Comparison of ENCODE assay signal across 14 mouse cellular contexts in the genomic region with DNA sequence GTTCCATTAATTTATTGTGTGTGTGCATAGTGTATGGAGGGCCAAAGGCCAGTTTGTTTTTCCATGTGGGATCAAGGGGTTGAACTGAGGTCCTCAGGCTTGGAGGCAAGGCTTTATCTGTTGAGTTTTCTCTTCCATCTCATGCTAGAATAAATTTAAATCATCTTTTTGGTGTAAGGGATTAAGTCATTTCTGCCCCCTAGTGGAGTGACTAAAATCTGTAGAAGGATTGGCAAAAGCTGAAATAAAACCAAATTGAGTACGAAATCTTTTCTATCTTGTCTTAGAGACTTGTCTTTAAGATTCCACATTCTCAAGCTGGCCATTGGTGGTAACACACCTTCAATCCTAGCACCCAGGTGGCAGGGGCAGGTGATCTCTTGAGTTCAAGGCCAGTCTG. TPM values are rescaled to one million over a fixed set of nuclear protein-coding genes. Genes with fewer than 3 reads are reported as not detected.
DNase-seq lines count a peak whose midpoint lies in the region; TF ChIP-seq lines count a peak whose summit lies in the region.
"Had no signal": no experiment of that assay in that cellular context is flagged by ENCODE, and none has a peak within 500 bp of the region (broad histone marks: within the 10 kb centered on the region; RNA-seq: fewer than 3 reads in every experiment).

No protein-coding gene starts in this region.

- TF ChIP-seq CTCF in layer of hippocampus, adult 2 months (conservative IDR thresholded peaks at IDR 0.05): peak; percentile 82
- peak; percentile 16; the same call in 1 of the 2 replicates for TF ChIP-seq CTCF in brain, embryonic 14.5 days (IDR thresholded peaks at IDR 0.05; ENCODE audit: borderline replicate concordance, extremely low read depth, insufficient read depth, insufficient read length)

- no peak overlapping the region; the same call in 1 of the 2 replicates for H3K27ac ChIP-seq in layer of hippocampus, adult 2 months
- H3K27ac ChIP-seq: forebrain, embryonic 10.5 days; heart, embryonic 10.5 days had no signal

- no peak overlapping the region for H3K4me3 ChIP-seq in layer of hippocampus, adult 2 months
- H3K4me3 ChIP-seq: forebrain, embryonic 10.5 days; heart, embryonic 10.5 days; megakaryocyte, embryonic 14.5 days had no signal

- peak; percentile 53 for DNase-seq in cerebellum, adult 9-10 months
- DNase-seq in cerebellum, adult 11-12 months: no peak
- DNase-seq in layer of hippocampus, adult 2 months (ENCODE audit: low spot score in 2 of 2): no peak
- DNase-seq in layer of hippocampus, adult 9-11 months: no peak
- peak; percentile 42 for DNase-seq in A20 (ENCODE audit: low read depth, low spot score)
- DNase-seq in brain, embryonic 14.5 days (ENCODE audit: low read depth): peak; percentile 53
- DNase-seq in adrenal gland, postnatal 4 days (ENCODE audit: low spot score in 2 of 2): no peak
- no peak for DNase-seq in adrenal gland, postnatal 25 days
- DNase-seq: adrenal gland, adult 8-10 months; kidney, adult 8-10 months; left cerebral cortex, postnatal 4 days had no signal

- TF ChIP-seq POLR2A in brain, embryonic 14.5 days (IDR thresholded peaks at IDR 0.05; ENCODE audit: borderline replicate concordance, extremely low read depth, insufficient read depth, insufficient read length, poor library complexity, severe bottlenecking): no peak

RNA-seq across cellular contexts. Expression of gene Oaz2, which starts 15.2 kb away (rescaled TPM):
- total RNA-seq in layer of hippocampus, adult 2 months (2021): 100 to 1,000 TPM; 199 to 204 TPM
- 216 and 247 TPM in 2 replicates for polyA plus RNA-seq in brain, embryonic 14.5 days (2012; rRNA removed)
- 100 to 1,000 TPM; 173 to 180 TPM for total RNA-seq in adrenal gland, postnatal 4 days (2021)
- total RNA-seq in adrenal gland, postnatal 25 days (2021): 90.9 and 131 TPM in 2 replicates

RNA-seq across cellular contexts. Expression of gene Rbpms2, which starts 53.5 kb away (rescaled TPM):
- total RNA-seq in layer of hippocampus, adult 2 months (2021): 1 to 10 TPM; 2.1 to 2.8 TPM
- polyA plus RNA-seq in brain, embryonic 14.5 days (2012; rRNA removed): 6.9 and 7.0 TPM in 2 replicates
- total RNA-seq in adrenal gland, postnatal 4 days (2021): 10 to 100 TPM; 45.2 to 45.6 TPM
- total RNA-seq in adrenal gland, postnatal 25 days (2021): 51.5 and 63.3 TPM in 2 replicates

Comparison
In these comparisons a context has a peak if more than half of its experiments do, and no peak if none do; other contexts are left out.
1. DNase-seq: peak in cerebellum, adult 9-10 months (single experiment), A20 (single experiment) and brain, embryonic 14.5 days (single experiment); none in cerebellum, adult 11-12 months (single experiment), layer of hippocampus, adult 2 months (0 of 2), layer of hippocampus, adult 9-11 months (single experiment), adrenal gland, postnatal 4 days (0 of 2) and adrenal gland, postnatal 25 days (single experiment).
2. RNA of gene Rbpms2, which starts 53.5 kb away (total RNA-seq): 51.5 to 63.3 TPM in adrenal gland, postnatal 25 days and 45.2 to 45.6 TPM in adrenal gland, postnatal 4 days; 2.1 to 2.8 TPM in layer of hippocampus, adult 2 months; every median in the first group is over 10 times any median in the second.